ENCODE assay signal across 7 mouse cellular contexts in the genomic region with DNA sequence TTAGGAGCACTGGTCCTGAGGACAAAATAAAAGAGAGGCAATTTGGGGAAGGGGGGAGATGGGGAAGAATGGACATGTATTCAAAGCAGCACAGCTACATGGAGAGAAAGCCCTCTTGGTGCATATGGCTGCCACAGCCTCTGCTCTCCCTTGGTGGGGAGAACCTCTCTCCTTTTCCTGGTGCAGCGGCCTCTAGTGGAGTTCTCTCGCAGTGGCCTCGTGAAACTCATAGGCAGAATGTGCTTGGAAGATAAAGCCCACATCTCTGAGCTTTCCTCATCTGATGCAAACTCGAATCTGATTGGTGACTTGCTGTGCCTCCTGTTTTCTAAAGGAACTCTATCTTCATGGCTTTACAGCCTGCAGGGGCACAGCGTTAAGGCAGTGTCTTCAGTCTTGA. TPM values are rescaled to one million over a fixed set of nuclear protein-coding genes. Genes with fewer than 3 reads are reported as not detected.
A peak's percentile ranks its signal among the peaks of the same experiment; 100 is the strongest.
DNase-seq lines count a peak whose midpoint lies in the region; TF ChIP-seq lines count a peak whose summit lies in the region.

No protein-coding gene starts in this region.

- H3K4me1 ChIP-seq in lung, adult 2 months (ENCODE audit: control insufficient read depth, insufficient read depth, low read length): no peaks in the 10 kb centered on the region

- WGBS in lung, adult 2 months: 4% methylated on average over 5 of the region's 5 CpGs

- TF ChIP-seq CTCF in lung, adult 2 months (IDR thresholded peaks at IDR 0.05; ENCODE audit: insufficient read depth, low read length): peak; percentile 85

- H3K4me3 ChIP-seq in lung, adult 2 months (replicated peaks; ENCODE audit: extremely low read depth, low read depth, low read length): no peak overlapping the region

- peak; percentile 30 for DNase-seq in urinary bladder, adult 2 months (ENCODE audit: low spot score)
- DNase-seq in urinary bladder, postnatal 10 days (ENCODE audit: low spot score): no peak
- peak; percentile 82 for DNase-seq in adrenal gland, postnatal 14 days
- DNase-seq in forelimb bud, embryonic 11.5 days (ENCODE audit: low read depth, low spot score): peak; percentile 37
- DNase-seq in layer of hippocampus, adult 18-20 months (ENCODE audit: low spot score in 2 of 2): peak; percentile 34 to 77
- DNase-seq in lung, adult 2 months: peak; percentile 62
- peak; percentile 76 for DNase-seq in right cerebral cortex, postnatal 4 days

- no peak for TF ChIP-seq POLR2A in lung, adult 2 months (IDR thresholded peaks at IDR 0.05; ENCODE audit: borderline replicate concordance, extremely low read depth, low read depth, low read length)

RNA-seq across cellular contexts. Expression of a gene that starts 19.1 kb away (rescaled TPM):
- 185 and 189 TPM in 2 replicates for polyA plus RNA-seq in urinary bladder, adult 2 months (2012; rRNA removed)
- total RNA-seq in adrenal gland, postnatal 14 days (2021): 210 and 211 TPM in 2 replicates
- total RNA-seq in layer of hippocampus, adult 18-20 months (2021): 100 to 1,000 TPM; 137 to 145 TPM
- 179 and 205 TPM in 2 replicates for polyA plus RNA-seq in lung, adult 2 months (2012; rRNA removed)

RNA-seq across cellular contexts. Expression of a gene that starts 19.6 kb away (rescaled TPM):
- 0.07 and 0.25 TPM in 2 replicates for polyA plus RNA-seq in urinary bladder, adult 2 months (2012; rRNA removed)
- 0.23 TPM in 1 of 2 replicates, not detected in the other for total RNA-seq in adrenal gland, postnatal 14 days (2021)
- 1 to 10 TPM; 1.1 to 1.4 TPM for total RNA-seq in layer of hippocampus, adult 18-20 months (2021)
- 0.17 and 0.18 TPM in 2 replicates for polyA plus RNA-seq in lung, adult 2 months (2012; rRNA removed)

RNA-seq across cellular contexts. Expression of a gene that starts 55.4 kb away (rescaled TPM):
- 6.3 and 7.0 TPM in 2 replicates for polyA plus RNA-seq in urinary bladder, adult 2 months (2012; rRNA removed)
- 11.2 and 11.9 TPM in 2 replicates for total RNA-seq in adrenal gland, postnatal 14 days (2021)
- total RNA-seq in layer of hippocampus, adult 18-20 months (2021): 1 to 10 TPM; 1.1 to 1.9 TPM
- polyA plus RNA-seq in lung, adult 2 months (2012; rRNA removed): 4.3 TPM in 2 replicates
